Mouse (Mus musculus) urinary bladder, postnatal 14 days (tissue): ENCODE measurements at regions not wholly inside any gene's neighbourhood (a gene's known extent, or its start where the extent isn't known, plus 50 kb on each side); places are given as distances from the start of the nearest gene placed in this dataset.
"Not testable (repeated sequence)": the region's sequence is repeated elsewhere in the genome, so short reads cannot be mapped to it uniquely, and the experiment has no call there.

Source experiments
- DNase-seq: peaks from one replicate; pipeline ENCODE4 v3.0.0; 2021; ENCODE audit warnings: low spot score

DNA sequence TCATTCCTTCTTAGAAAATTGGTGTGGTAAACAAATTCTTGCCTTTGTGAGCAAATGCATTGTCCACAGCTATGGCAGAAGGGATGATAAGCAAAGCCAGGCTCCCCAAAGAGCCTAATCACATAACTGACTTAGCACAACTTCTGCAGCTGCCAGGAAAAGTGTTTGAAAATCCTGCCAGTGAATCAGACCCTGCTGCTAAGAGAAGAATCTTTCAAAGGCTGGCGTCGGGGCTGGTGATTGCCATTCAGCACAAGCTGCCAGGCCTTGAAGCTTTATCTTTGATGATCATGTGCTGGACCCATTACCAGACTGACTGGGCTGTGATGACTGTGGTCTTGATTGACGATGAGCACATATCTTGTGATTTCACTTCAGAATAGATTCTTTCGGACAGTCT, 713.9 kb upstream of the Tex47 start:
- DNase-seq: no peak

- DNase-seq: not testable (repeated sequence)
Measured at GRCm38 (mm10) chr5:6611151-6611550, 692.8 kb upstream of the Tex47 start.

DNA sequence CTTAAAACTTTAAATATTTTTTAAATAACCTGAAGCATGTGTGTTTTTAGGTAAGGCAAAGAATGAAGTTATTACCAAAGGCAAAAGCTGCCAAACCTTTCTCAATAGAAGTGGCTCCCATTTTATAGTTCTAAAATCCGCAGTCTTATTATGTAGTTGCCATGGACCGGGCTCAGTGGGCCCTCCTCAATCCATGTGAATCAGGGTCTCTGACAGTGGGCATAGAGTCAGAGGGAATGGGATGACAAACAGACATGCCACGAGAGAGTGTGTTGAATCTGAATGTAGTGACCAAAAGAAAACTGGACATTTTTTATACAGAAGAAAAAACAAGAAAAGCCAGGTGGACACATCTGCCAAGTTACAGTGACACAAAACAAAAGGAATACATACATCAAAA, 659.0 kb upstream of the Tex47 start:
- DNase-seq: no peak

DNA sequence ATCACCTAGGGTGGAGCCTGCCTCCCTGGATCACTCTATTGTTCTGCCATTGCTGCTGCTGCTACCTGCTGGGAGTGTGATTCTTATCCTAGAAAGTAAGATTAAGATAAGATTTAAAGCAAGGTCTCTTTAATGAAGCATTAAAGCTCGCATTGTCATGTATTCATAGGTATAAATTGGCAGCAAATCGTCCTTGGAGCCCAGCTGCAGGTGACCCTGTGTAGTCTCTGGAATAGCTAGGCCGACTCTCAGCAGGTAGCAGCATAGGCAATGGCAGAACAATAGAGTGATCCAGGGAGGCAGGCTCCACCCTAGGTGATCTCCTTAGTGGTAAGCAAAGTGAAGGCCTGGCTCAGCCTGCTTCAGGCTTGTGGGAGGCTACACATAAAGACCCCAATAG, 627.7 kb upstream of the Tex47 start:
- not testable (repeated sequence) for DNase-seq

- peak; percentile 3 for DNase-seq
Measured at GRCm38 (mm10) chr5:6709668-6710309, 594.1 kb upstream of the Tex47 start.

GRCm38 (mm10) chr5:6716179-6716578, 587.7 kb upstream of the Tex47 start:
- no peak for DNase-seq

DNA sequence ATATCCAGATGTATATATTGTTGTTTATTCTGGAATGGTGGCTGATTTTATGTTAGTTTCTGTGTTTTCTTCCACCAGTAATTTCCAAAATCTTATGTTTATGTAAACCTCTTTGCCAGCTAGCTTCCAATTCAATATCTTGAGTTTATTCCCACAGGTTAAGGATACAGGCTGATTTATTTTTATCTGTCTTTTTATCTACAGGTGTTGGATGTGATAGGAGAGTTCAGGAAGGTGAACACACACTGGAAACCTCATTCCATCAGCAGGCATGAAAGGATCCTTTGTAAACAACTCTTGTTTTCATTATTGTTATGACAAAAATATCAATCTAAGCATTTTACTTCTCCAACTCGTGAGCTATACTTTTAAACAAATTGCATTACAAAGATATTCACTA, 587.3 kb upstream of the Tex47 start:
- DNase-seq: no peak
